Mouse (Mus musculus) left cerebral cortex, adult 8-10 months (tissue): ENCODE results near the gene Creb5. TPM values are rescaled to one million over a fixed set of nuclear protein-coding genes. Genes with fewer than 3 reads are reported as not detected.
"Not testable (repeated sequence)": the region's sequence is repeated elsewhere in the genome, so short reads cannot be mapped to it uniquely, and the experiment has no call there.

Source experiments
- DNase-seq, 2 experiments: peaks; one replicate each; pipeline ENCODE4 v3.0.0; 2022; ENCODE audit warnings: low spot score in 2 of 2
- total RNA-seq, 4 experiments: library from RNA; stranded (reverse); gene quantifications; 2 replicates each; pipeline ENCODE4 v1.2.4; 2022

Creb5 gene
- total RNA-seq, 4 experiments from 2014 or later, result 5.0 to 6.9 (median 6.2) TPM

GRCm38 (mm10) chr6:53319543-53320325 is 32.7 kb downstream of the Creb5 start:
- no peak for DNase-seq

GRCm38 (mm10) chr6:53337398-53337797 is 50.3 kb downstream of the Creb5 start:
- DNase-seq, result peak in 1 of 2 experiments; percentile 5

GRCm38 (mm10) chr6:53352311-53352960 is 65.4 kb downstream of the Creb5 start:
- no peak for DNase-seq

GRCm38 (mm10) chr6:53356328-53356727 is 69.3 kb downstream of the Creb5 start:
- no peak for DNase-seq

- no peak for DNase-seq
Measured at GRCm38 (mm10) chr6:53363535-53363934, 76.5 kb downstream of the Creb5 start.

- no peak for DNase-seq
Measured at GRCm38 (mm10) chr6:53363981-53364391, 76.9 kb downstream of the Creb5 start.

- no peak for DNase-seq
Measured at GRCm38 (mm10) chr6:53369147-53369546, 82.1 kb downstream of the Creb5 start.

GRCm38 (mm10) chr6:53369928-53370327 is 82.9 kb downstream of the Creb5 start:
- DNase-seq, result no peak

GRCm38 (mm10) chr6:53371962-53372361 is 84.9 kb downstream of the Creb5 start:
- DNase-seq, result no peak

GRCm38 (mm10) chr6:53374315-53374941 is 87.4 kb downstream of the Creb5 start:
- DNase-seq, result no peak

- DNase-seq, result no peak
Measured at GRCm38 (mm10) chr6:53389277-53389676, 102.2 kb downstream of the Creb5 start.

GRCm38 (mm10) chr6:53390413-53390812 is 103.3 kb downstream of the Creb5 start:
- no peak for DNase-seq

GRCm38 (mm10) chr6:53394026-53394425 is 107.0 kb downstream of the Creb5 start:
- no peak for DNase-seq

GRCm38 (mm10) chr6:53395208-53395607 is 108.1 kb downstream of the Creb5 start:
- DNase-seq, result no peak

- DNase-seq, result no peak
Measured at GRCm38 (mm10) chr6:53396421-53396820, 109.4 kb downstream of the Creb5 start.

- DNase-seq, result no peak
Measured at GRCm38 (mm10) chr6:53397797-53398196, 110.7 kb downstream of the Creb5 start.

- no peak for DNase-seq
Measured at GRCm38 (mm10) chr6:53398297-53399140, 111.4 kb downstream of the Creb5 start.

GRCm38 (mm10) chr6:53401364-53401763 is 114.3 kb downstream of the Creb5 start:
- DNase-seq, result no peak

GRCm38 (mm10) chr6:53402551-53402950 is 115.5 kb downstream of the Creb5 start:
- not testable (repeated sequence) for DNase-seq

- DNase-seq, result no peak
Measured at GRCm38 (mm10) chr6:53409183-53409582, 122.1 kb downstream of the Creb5 start.

- no peak for DNase-seq
Measured at GRCm38 (mm10) chr6:53421345-53421744, 134.3 kb downstream of the Creb5 start.
